Mouse (Mus musculus) liver, adult (tissue): Measurements from ENCODE around the gene Olfr1411.

Experiments
- GATA4 ChIP-seq: IDR thresholded peaks from 2 replicates; pipeline ENCODE4 v1.6.1; 2014; ENCODE audit warnings: mild to moderate bottlenecking, low read length; ENCODE audit not compliant: insufficient replicate concordance

Olfr1411 gene

GRCm38 (mm10) chr1:92594111-92594510, at the start of gene Olfr1411:
Olfr1411 (plus strand) TSS chr1:92594411.
- no peak for TF ChIP-seq GATA4

- no peak for TF ChIP-seq GATA4
Measured at GRCm38 (mm10) chr1:92545929-92546328, 48.3 kb upstream of the Olfr1411 start.

GRCm38 (mm10) chr1:92571022-92571421, 23.2 kb upstream of the Olfr1411 start, which contains the start of gene Olfr1413:
Olfr1413 (plus strand) TSS chr1:92571322.
- no peak for TF ChIP-seq GATA4

- TF ChIP-seq GATA4, result no peak
Measured at GRCm38 (mm10) chr1:92585479-92585878, 8.7 kb upstream of the Olfr1411 start, which contains the start of gene Olfr1412. Olfr1412 (plus strand) TSS chr1:92585779.

- no peak for TF ChIP-seq GATA4
Measured at GRCm38 (mm10) chr1:92596019-92596418, 1.8 kb downstream of the Olfr1411 start.

GRCm38 (mm10) chr1:92605482-92605881, 11.3 kb downstream of the Olfr1411 start, which contains the start of gene Olfr1410:
Olfr1410 (plus strand) TSS chr1:92605782.
- no peak for TF ChIP-seq GATA4

GRCm38 (mm10) chr1:92607711-92608110, 13.5 kb downstream of the Olfr1411 start:
- no peak for TF ChIP-seq GATA4

GRCm38 (mm10) chr1:92611008-92611407, 16.8 kb downstream of the Olfr1411 start:
- no peak for TF ChIP-seq GATA4

GRCm38 (mm10) chr1:92613175-92613574, 19.0 kb downstream of the Olfr1411 start:
- TF ChIP-seq GATA4, result no peak

- TF ChIP-seq GATA4, result no peak
Measured at GRCm38 (mm10) chr1:92614516-92614915, 20.3 kb downstream of the Olfr1411 start.

- TF ChIP-seq GATA4, result no peak
Measured at GRCm38 (mm10) chr1:92616046-92616445, 21.8 kb downstream of the Olfr1411 start.

- TF ChIP-seq GATA4, result no peak
Measured at GRCm38 (mm10) chr1:92617488-92617887, 23.3 kb downstream of the Olfr1411 start, which contains the start of gene Olfr12. Olfr12 (plus strand) TSS chr1:92617788.

- no peak for TF ChIP-seq GATA4
Measured at GRCm38 (mm10) chr1:92618360-92618759, 24.1 kb downstream of the Olfr1411 start.

- no peak for TF ChIP-seq GATA4
Measured at GRCm38 (mm10) chr1:92628227-92628626, 34.0 kb downstream of the Olfr1411 start.

GRCm38 (mm10) chr1:92632196-92632595, 38.0 kb downstream of the Olfr1411 start:
- TF ChIP-seq GATA4, result no peak

- TF ChIP-seq GATA4, result no peak
Measured at GRCm38 (mm10) chr1:92632948-92633347, 38.7 kb downstream of the Olfr1411 start.

GRCm38 (mm10) chr1:92633726-92634125, 39.5 kb downstream of the Olfr1411 start:
- no peak for TF ChIP-seq GATA4
